Mouse (Mus musculus): ENCODE data around the gene Znhit1. TPM values are rescaled to one million over a fixed set of nuclear protein-coding genes. Genes with fewer than 3 reads are reported as not detected.
A peak's percentile ranks its signal among the peaks of the same experiment; 100 is the strongest.

Znhit1 gene
- polyA plus RNA-seq, 1 experiment = 92.2 TPM

DNA sequence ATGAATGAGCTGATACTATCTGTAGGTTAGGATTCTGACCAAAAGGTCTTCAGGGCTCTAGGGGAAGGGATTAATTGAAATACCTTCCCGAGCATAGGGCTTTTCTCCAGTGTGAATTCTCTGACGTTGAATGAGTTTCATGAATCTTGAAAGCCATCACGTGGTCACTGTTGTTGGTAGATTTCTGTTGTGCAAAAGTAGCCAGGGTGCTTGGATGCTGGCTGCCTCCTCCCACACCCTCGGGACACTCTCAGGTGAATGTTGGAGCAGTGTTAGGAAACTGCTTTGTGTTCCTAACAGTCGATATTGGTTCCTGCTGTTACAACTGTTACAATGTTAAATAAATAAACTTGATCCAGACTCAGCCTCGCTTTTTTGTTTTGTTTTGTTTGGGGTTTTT is 51.1 kb downstream of the Znhit1 start:
- no peak overlapping the region for H3K4me3 ChIP-seq (ENCODE audit: low read depth, low read length)
- WGBS = 89% methylated on average over 6 of the region's 6 CpGs
- no peaks in the 10 kb centered on the region for H3K36me3 ChIP-seq (ENCODE audit: control insufficient read depth, insufficient read depth, low read length)
- H3K27ac ChIP-seq (ENCODE audit: insufficient read depth, low read depth, low read length) = no peak overlapping the region
- H3K4me1 ChIP-seq (ENCODE audit: control insufficient read depth, insufficient read depth, insufficient read length, low read length) = 0 out of 2 replicates have a peak, but pooled peaks cover 3% of the 10 kb centered on the region
- no peaks in the 10 kb centered on the region for H3K27me3 ChIP-seq (ENCODE audit: control insufficient read depth, insufficient read depth, low read length)
- no peak for TF ChIP-seq CTCF (IDR thresholded peaks at IDR 0.05; ENCODE audit: extremely low read depth, insufficient read length, insufficient replicate concordance, low read depth, low read length)
- no peak for TF ChIP-seq POLR2A (IDR thresholded peaks at IDR 0.05; ENCODE audit: low read depth, low read length)

DNA sequence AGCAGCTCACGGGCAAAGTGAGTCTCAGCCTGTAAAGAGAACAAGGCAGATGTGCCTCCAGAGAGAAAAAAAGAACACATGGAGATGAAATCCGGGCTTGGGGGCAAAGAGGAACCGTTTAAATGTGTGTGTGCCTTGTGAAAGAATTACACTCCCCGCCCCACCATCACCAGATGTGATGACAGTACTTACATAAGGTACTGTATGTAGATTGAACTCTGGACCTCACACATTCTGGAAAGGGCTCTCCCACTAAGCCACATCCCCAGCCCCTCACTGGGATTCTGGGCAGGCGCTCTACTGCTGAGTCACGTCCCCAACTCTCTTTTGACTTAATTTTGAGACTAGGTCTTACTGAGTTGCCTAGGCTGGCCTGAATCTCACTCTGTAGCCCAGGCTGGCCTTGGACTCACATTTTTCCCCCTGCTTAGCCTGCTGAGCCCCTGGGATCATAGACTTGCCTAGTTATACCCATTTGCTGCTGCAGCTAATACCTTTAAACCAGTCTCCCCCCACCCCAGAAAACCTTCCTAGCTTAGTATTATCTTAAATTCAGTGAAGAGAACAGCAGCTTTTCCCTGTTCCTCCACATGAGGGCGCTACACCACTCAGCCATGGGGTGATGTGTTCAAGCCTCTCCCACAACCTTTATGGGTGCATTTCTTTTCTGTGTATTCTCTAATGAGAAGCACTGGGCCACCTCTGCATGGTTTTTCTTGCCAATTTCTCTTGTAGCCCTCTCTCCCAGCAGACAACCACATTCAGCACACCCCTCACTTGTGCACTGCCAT is 51.7 kb downstream of the Znhit1 start:
- Histone ChIP-seq H3K27me3 (ENCODE audit: control insufficient read depth, insufficient read depth, low read length) (no peaks in the 10 kb centered on the region), H3K4me1 (ENCODE audit: control insufficient read depth, insufficient read depth, insufficient read length, low read length) (peaks cover 5% of the 10 kb centered on the region; the same call in 1 of the 2 replicates), H3K27ac (ENCODE audit: insufficient read depth, low read depth, low read length) (no peak overlapping the region), H3K36me3 (ENCODE audit: control insufficient read depth, insufficient read depth, low read length) (no peaks in the 10 kb centered on the region), H3K4me3 (ENCODE audit: low read depth, low read length) (no peak overlapping the region)
- 62% methylated on average over 7 of the region's 7 CpGs for WGBS
- TF ChIP-seq CTCF (IDR thresholded peaks at IDR 0.05; ENCODE audit: extremely low read depth, insufficient read length, insufficient replicate concordance, low read depth, low read length) (peak; percentile 60; the same call in 1 of the 2 replicates), POLR2A (IDR thresholded peaks at IDR 0.05; ENCODE audit: low read depth, low read length) (no peak)

DNA sequence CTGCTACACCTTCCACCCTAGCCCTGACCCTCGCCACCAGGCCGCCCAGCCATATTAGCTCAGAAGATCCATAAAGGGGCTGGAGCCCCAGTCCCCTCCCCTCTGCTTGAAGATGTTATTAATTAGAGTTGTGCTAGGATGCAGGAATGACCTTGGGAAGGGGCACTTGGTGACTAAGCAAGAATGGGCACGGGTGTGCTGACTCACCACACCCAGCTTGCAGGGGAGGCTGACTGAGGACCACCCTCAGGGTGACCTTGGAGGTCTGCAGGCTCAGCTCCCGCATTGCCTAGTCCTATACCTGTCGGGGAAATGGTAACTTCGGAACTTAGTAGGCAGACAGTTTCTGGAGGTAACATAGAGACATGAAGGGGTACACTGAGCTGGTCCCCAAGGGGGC is 53.9 kb downstream of the Znhit1 start:
- WGBS = 88% methylated on average over 6 of the region's 6 CpGs
- no peak overlapping the region for H3K27ac ChIP-seq (ENCODE audit: insufficient read depth, low read depth, low read length)
- peaks cover 10% of the 10 kb centered on the region for H3K4me1 ChIP-seq (ENCODE audit: control insufficient read depth, insufficient read depth, insufficient read length, low read length)
- H3K27me3 ChIP-seq (ENCODE audit: control insufficient read depth, insufficient read depth, low read length) = no peaks in the 10 kb centered on the region
- H3K36me3 ChIP-seq (ENCODE audit: control insufficient read depth, insufficient read depth, low read length) = no peaks in the 10 kb centered on the region
- H3K4me3 ChIP-seq (ENCODE audit: low read depth, low read length) = no peak overlapping the region
- TF ChIP-seq POLR2A (IDR thresholded peaks at IDR 0.05; ENCODE audit: low read depth, low read length) = no peak; the same call in 1 of the 2 replicates
- no peak for TF ChIP-seq CTCF (IDR thresholded peaks at IDR 0.05; ENCODE audit: extremely low read depth, insufficient read length, insufficient replicate concordance, low read depth, low read length)

DNA sequence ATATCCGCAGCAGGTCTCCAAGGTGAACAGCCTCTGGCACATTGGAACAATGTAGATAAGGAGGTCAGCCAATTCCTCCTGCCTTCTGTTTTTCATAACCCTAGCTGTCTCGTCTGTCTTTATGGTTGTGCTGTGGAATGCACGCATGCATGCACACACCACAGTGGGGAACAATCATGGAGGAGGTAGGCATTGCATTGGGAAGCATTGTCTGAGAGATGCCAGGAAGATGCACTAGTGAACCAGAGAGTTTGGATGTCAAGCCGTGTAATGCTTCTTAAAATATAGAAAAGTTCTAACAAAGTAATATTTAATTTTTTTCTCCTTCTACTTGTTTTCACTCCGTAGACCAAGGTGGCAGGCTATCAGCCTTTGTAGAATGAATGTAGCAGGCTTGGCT is 54.9 kb downstream of the Znhit1 start:
- H3K4me1 ChIP-seq (ENCODE audit: control insufficient read depth, insufficient read depth, insufficient read length, low read length) = peaks cover 15% of the 10 kb centered on the region
- H3K27me3 ChIP-seq (ENCODE audit: control insufficient read depth, insufficient read depth, low read length) = no peaks in the 10 kb centered on the region
- 0 out of 2 replicates have a peak, but pooled peaks cover 2% of the 10 kb centered on the region for H3K36me3 ChIP-seq (ENCODE audit: control insufficient read depth, insufficient read depth, low read length)
- no peak for TF ChIP-seq POLR2A (IDR thresholded peaks at IDR 0.05; ENCODE audit: low read depth, low read length)
- TF ChIP-seq CTCF (IDR thresholded peaks at IDR 0.05; ENCODE audit: extremely low read depth, insufficient read length, insufficient replicate concordance, low read depth, low read length) = no peak
- WGBS = 78% methylated on average over 5 of the region's 5 CpGs
- H3K27ac ChIP-seq (ENCODE audit: insufficient read depth, low read depth, low read length) = no peak overlapping the region
- H3K4me3 ChIP-seq (ENCODE audit: low read depth, low read length) = no peak overlapping the region

Other genes with a start within 250 kb of the Znhit1 start
- gene Col26a1, start 104.8 kb downstream of the Znhit1 start, polyA plus RNA-seq (2012; rRNA removed) = 0.04 and 0.72 TPM in 2 replicates
- gene Ift22, start 79.9 kb downstream of the Znhit1 start, polyA plus RNA-seq (2012; rRNA removed) = 11.1 and 13.3 TPM in 2 replicates
- 106 and 261 TPM in 2 replicates for gene Fis1, start 34.7 kb downstream of the Znhit1 start, polyA plus RNA-seq (2012; rRNA removed)
- 313 and 657 TPM in 2 replicates for gene Cldn15, start 21.4 kb downstream of the Znhit1 start, polyA plus RNA-seq (2012; rRNA removed)
- 17.1 and 21.6 TPM in 2 replicates for gene Plod3, start 1.0 kb downstream of the Znhit1 start, polyA plus RNA-seq (2012; rRNA removed)
- 0.48 and 0.99 TPM in 2 replicates for gene Vgf, start 38.4 kb upstream of the Znhit1 start, polyA plus RNA-seq (2012; rRNA removed)
- gene Ap1s1, start 58.1 kb upstream of the Znhit1 start, polyA plus RNA-seq (2012; rRNA removed) = 27.3 and 52.7 TPM in 2 replicates
- 0.99 and 1.2 TPM in 2 replicates for gene Serpine1, start 84.2 kb upstream of the Znhit1 start, polyA plus RNA-seq (2012; rRNA removed)
- gene Trim56, start 128.2 kb upstream of the Znhit1 start, polyA plus RNA-seq (2012; rRNA removed) = 10.3 and 19.9 TPM in 2 replicates
- gene Muc3, start 161.3 kb upstream of the Znhit1 start, polyA plus RNA-seq (2012; rRNA removed) = 52.5 and 653 TPM in 2 replicates
- gene Muc3a, start 224.4 kb upstream of the Znhit1 start, polyA plus RNA-seq (2012; rRNA removed) = 24.3 and 62.2 TPM in 2 replicates